8 mouse cellular contexts compared by ENCODE assay signal in the genomic region with DNA sequence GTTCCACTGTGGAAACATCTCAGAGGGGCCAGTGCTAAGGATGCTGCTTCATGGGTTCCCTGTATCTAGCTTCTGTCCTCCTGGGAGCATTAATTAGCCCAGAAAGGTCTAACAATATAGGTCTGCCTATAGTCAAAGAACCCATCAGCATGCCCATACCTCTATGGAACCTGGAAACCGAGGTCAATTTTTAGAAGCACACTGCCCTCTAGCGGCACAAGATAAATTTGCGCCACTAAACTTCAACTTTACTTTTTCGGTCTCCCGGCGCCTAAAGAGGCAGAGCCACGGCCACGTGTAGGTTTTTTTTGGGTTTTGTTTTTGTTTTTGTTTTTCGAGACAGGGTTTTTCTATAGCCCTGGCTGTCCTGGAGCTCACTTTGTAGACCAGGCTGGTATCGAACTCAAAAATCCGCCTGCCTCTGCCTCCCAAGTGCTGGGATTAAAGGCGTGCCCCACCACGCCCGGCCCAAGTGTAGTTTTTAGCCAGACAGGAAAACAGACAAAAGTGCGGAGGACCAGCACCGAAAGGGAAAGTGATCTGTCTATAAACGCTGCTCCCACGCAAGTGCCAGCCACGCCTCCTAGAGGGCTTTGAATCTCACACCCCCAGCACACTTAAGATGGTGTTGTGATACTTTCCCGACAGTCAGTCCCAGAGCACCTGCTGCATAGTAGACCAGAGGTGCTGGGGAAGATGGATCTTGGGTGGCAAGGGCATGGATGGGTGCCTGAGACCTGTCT. TPM values are rescaled to one million over a fixed set of nuclear protein-coding genes. Genes with fewer than 3 reads are reported as not detected.
A peak's percentile ranks its signal among the peaks of the same experiment; 100 is the strongest.
DNase-seq lines count a peak whose midpoint lies in the region; ATAC-seq lines count a peak whose summit lies in the region.

No protein-coding gene starts in this region.

- ATAC-seq in common myeloid progenitor, adult 5-6 weeks (replicated peaks; ENCODE audit: low read depth, poor library complexity, severe bottlenecking), result peak; percentile 55
- peak; percentile 57 for ATAC-seq in midbrain, embryonic 16.5 days

- no peak overlapping the region for H3K27ac ChIP-seq in midbrain, embryonic 16.5 days (ENCODE audit: low read length)

- no peaks in the 10 kb centered on the region for H3K9me3 ChIP-seq in midbrain, embryonic 16.5 days (replicated peaks; ENCODE audit: control insufficient read depth, low read length, poor library complexity, severe bottlenecking)

- 2% methylated on average over 20 of the region's 20 CpGs for WGBS in midbrain, embryonic 16.5 days

- peak overlapping the region; percentile 81 for H3K4me2 ChIP-seq in midbrain, embryonic 16.5 days (ENCODE audit: low read length)

- H3K4me1 ChIP-seq in midbrain, embryonic 16.5 days (ENCODE audit: control insufficient read depth, insufficient read depth, low read length), result peaks cover 10% of the 10 kb centered on the region; the same call in 1 of the 2 replicates

- no peaks in the 10 kb centered on the region for H3K36me3 ChIP-seq in midbrain, embryonic 16.5 days (ENCODE audit: control insufficient read depth, insufficient read depth, low read length)

- DNase-seq in layer of hippocampus, adult 11-12 months (ENCODE audit: low spot score), result peak; percentile 49
- no peak for DNase-seq in layer of hippocampus, adult 9-11 months
- peak; percentile 39 to 78 for DNase-seq in heart, adult 18-20 months
- DNase-seq in kidney, adult 18-20 months, result peak; percentile 68
- peak; percentile 50 for DNase-seq in liver
- DNase-seq in spleen, postnatal 36 days (ENCODE audit: low spot score in 2 of 2), result peak; percentile 49 to 54

- no peak overlapping the region for H3K9ac ChIP-seq in midbrain, embryonic 16.5 days (ENCODE audit: low read depth, low read length)

- peak overlapping the region; percentile 47 for H3K4me3 ChIP-seq in midbrain, embryonic 16.5 days (ENCODE audit: low read depth, low read length)

- peaks cover 18% of the 10 kb centered on the region for H3K27me3 ChIP-seq in midbrain, embryonic 16.5 days (ENCODE audit: control insufficient read depth, insufficient read depth, low read depth, low read length)

RNA-seq across cellular contexts. Expression of a gene that starts 0.9 kb away (rescaled TPM):
- not detected in 2 replicates for total RNA-seq in common myeloid progenitor, adult 5-6 weeks (2017)
- under 1 TPM in 1 of 2 experiments, not detected in 1; 0.51 TPM for total RNA-seq in heart, adult 18-20 months (2021)
- polyA plus RNA-seq in midbrain, embryonic 16.5 days (2015; fragmentation: Nextera tagmentation; extraction: Ambion mirVana), result 1.2 and 1.5 TPM in 2 replicates

RNA-seq across cellular contexts. Expression of a gene that starts 6.1 kb away (rescaled TPM):
- total RNA-seq in common myeloid progenitor, adult 5-6 weeks (2017), result 17.7 and 21.9 TPM in 2 replicates
- 1 to 10 TPM; 7.0 to 7.5 TPM for total RNA-seq in heart, adult 18-20 months (2021)
- 7.3 and 7.7 TPM in 2 replicates for polyA plus RNA-seq in midbrain, embryonic 16.5 days (2015; fragmentation: Nextera tagmentation; extraction: Ambion mirVana)
